Mouse (Mus musculus): ENCODE measurements around the gene Klf3. TPM values are rescaled to one million over a fixed set of nuclear protein-coding genes. Genes with fewer than 3 reads are reported as not detected.

Klf3 gene
- polyA plus RNA-seq, 1 experiment from 2014 or later = 78.4 TPM

Other genes with a start within 250 kb of the Klf3 start
- gene Tlr1, start 130.2 kb downstream of the Klf3 start, polyA plus RNA-seq (2014; fragmentation: Nextera tagmentation; extraction: Ambion mirVana) = 0.70 and 0.89 TPM in 2 replicates
- 0.49 and 0.86 TPM in 2 replicates for gene Tlr6, start 156.7 kb downstream of the Klf3 start, polyA plus RNA-seq (2014; fragmentation: Nextera tagmentation; extraction: Ambion mirVana)
- gene Fam114a1, start 166.7 kb downstream of the Klf3 start, polyA plus RNA-seq (2014; fragmentation: Nextera tagmentation; extraction: Ambion mirVana) = 19.5 and 30.2 TPM in 2 replicates